Mouse (Mus musculus): ENCODE results near the gene Zfp609. TPM values are rescaled to one million over a fixed set of nuclear protein-coding genes. Genes with fewer than 3 reads are reported as not detected.

The Zfp609 gene
- polyA plus RNA-seq, 1 experiment from 2014 or later = 10.5 TPM

- Histone ChIP-seq H3K9me3 (no peaks in the 10 kb centered on the region), H3K36me3 (no peaks in the 10 kb centered on the region), H3K4me1 (replicated peaks) (peaks cover 14% of the 10 kb centered on the region; the same call in 1 of the 2 replicates), H3K4me2 (replicated peaks) (no peak overlapping the region), H3K27ac (no peak overlapping the region), H3K27me3 (no peaks in the 10 kb centered on the region), H3K9ac (replicated peaks) (no peak overlapping the region), H3K4me3 (replicated peaks) (no peak overlapping the region)
- 70% methylated on average over 1 of the region's 1 CpGs for WGBS
- ATAC-seq = no peak
Measured at GRCm38 (mm10) chr9:65807818-65808217, 19.5 kb downstream of the Zfp609 start.

GRCm38 (mm10) chr9:65807251-65807650 lies 20.1 kb downstream of the Zfp609 start:
- Histone ChIP-seq H3K9ac (replicated peaks) (no peak overlapping the region), H3K36me3 (no peaks in the 10 kb centered on the region), H3K4me2 (replicated peaks) (no peak overlapping the region), H3K9me3 (no peaks in the 10 kb centered on the region), H3K27ac (no peak overlapping the region), H3K27me3 (no peaks in the 10 kb centered on the region), H3K4me3 (replicated peaks) (no peak overlapping the region), H3K4me1 (replicated peaks) (peaks cover 14% of the 10 kb centered on the region; the same call in 1 of the 2 replicates)
- no peak for ATAC-seq
- 43% methylated on average over 5 of the region's 5 CpGs for WGBS

DNA sequence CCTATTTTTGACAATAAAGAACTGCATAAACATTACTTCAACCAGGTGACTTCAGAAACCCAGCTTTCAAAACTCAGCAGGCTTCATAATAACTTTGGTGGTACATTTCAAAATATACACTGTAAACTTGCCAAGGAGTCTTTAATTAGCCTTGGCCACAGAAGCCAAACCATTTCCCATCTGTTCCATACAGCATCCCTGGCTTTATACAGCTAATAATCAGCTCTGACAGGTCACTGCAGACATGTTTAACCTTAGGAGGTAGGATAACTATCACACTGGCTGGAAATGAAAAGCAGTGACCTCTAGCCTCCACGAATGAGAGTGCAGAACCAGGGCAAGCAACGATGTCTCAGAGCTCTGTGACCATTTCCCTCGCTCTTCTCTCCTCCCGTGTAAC lies 27.6 kb downstream of the Zfp609 start:
- H3K4me1 ChIP-seq (replicated peaks) = peaks cover 21% of the 10 kb centered on the region
- no peak overlapping the region for H3K4me2 ChIP-seq (replicated peaks)
- H3K27me3 ChIP-seq = no peaks in the 10 kb centered on the region
- no peak overlapping the region for H3K9ac ChIP-seq (replicated peaks)
- 85% methylated on average over 4 of the region's 4 CpGs for WGBS
- no peaks in the 10 kb centered on the region for H3K9me3 ChIP-seq
- no peak overlapping the region for H3K27ac ChIP-seq
- H3K4me3 ChIP-seq (replicated peaks) = no peak overlapping the region
- no peak for ATAC-seq
- peaks cover 5% of the 10 kb centered on the region for H3K36me3 ChIP-seq

DNA sequence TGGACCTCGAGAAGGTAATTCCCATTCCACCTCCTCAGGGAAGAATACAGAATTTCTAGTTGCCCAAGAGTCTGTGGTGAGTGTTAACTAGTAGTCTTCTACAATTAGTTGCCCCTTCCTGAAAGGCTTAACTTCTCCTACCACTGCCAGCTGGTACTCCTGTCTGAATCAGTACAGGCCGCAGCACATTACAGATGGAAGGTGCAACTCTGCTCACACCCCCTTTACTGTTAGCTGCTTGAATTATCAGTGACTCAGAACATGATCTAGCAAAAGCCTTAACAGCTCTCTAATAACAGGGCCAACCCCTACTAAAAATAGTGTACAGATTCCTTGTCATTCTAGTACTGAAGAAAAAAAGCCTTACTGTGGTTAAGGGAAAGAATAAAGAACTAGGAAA lies 31.7 kb downstream of the Zfp609 start:
- ATAC-seq = no peak
- 93% methylated on average over 2 of the region's 2 CpGs for WGBS
- H3K9ac ChIP-seq (replicated peaks) = no peak overlapping the region

GRCm38 (mm10) chr9:65794313-65794712 lies 33.1 kb downstream of the Zfp609 start:
- Histone ChIP-seq H3K36me3 (peaks cover 15% of the 10 kb centered on the region), H3K27ac (no peak overlapping the region), H3K9me3 (no peaks in the 10 kb centered on the region), H3K4me2 (replicated peaks) (no peak overlapping the region), H3K4me3 (replicated peaks) (no peak overlapping the region), H3K27me3 (no peaks in the 10 kb centered on the region), H3K9ac (replicated peaks) (no peak overlapping the region), H3K4me1 (replicated peaks) (peaks cover 57% of the 10 kb centered on the region)
- no peak for ATAC-seq
- 73% methylated on average over 7 of the region's 7 CpGs for WGBS

More for the DNA sequence above, 31.7 kb downstream of the Zfp609 start:
- Histone ChIP-seq H3K4me2 (replicated peaks) (no peak overlapping the region), H3K9me3 (no peaks in the 10 kb centered on the region), H3K27me3 (no peaks in the 10 kb centered on the region), H3K4me3 (replicated peaks) (no peak overlapping the region), H3K27ac (no peak overlapping the region), H3K4me1 (replicated peaks) (peaks cover 54% of the 10 kb centered on the region), H3K36me3 (peaks cover 15% of the 10 kb centered on the region)

DNA sequence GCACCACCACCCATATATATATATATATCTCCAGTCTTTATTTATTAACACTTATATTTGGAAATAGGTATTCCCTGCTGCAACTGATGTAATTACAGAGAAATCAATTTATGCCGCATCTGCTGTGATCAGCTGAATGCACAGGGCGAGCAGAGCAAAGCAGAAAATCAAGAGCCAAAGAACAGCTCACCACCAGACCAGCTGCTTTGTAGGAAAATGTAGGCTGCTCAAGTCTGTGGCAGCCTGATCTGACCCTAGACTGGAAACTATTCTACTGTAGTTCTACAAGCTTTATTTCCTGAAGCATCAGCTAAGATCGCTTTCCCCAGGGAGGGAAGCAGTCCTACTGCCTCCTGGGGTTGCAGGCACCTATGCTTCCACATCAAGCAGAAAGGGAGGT lies 33.9 kb downstream of the Zfp609 start:
- Histone ChIP-seq H3K9me3 (no peaks in the 10 kb centered on the region), H3K4me1 (replicated peaks) (peaks cover 58% of the 10 kb centered on the region), H3K27me3 (no peaks in the 10 kb centered on the region), H3K27ac (peak overlapping the region; percentile 44; the same call in 1 of the 2 replicates), H3K4me3 (replicated peaks) (no peak overlapping the region), H3K9ac (replicated peaks) (no peak overlapping the region), H3K4me2 (replicated peaks) (no peak overlapping the region), H3K36me3 (peaks cover 15% of the 10 kb centered on the region)
- WGBS = 82% methylated on average over 3 of the region's 3 CpGs
- ATAC-seq = no peak

- Histone ChIP-seq H3K4me1 (replicated peaks) (peaks cover 62% of the 10 kb centered on the region), H3K27ac (0 out of 2 replicates have a peak overlapping the region, but pooled peaks have one; percentile 44), H3K9ac (replicated peaks) (no peak overlapping the region), H3K9me3 (no peaks in the 10 kb centered on the region), H3K4me3 (replicated peaks) (no peak overlapping the region), H3K4me2 (replicated peaks) (no peak overlapping the region), H3K36me3 (peaks cover 15% of the 10 kb centered on the region), H3K27me3 (no peaks in the 10 kb centered on the region)
- no peak for ATAC-seq
- WGBS = 66% methylated on average over 3 of the region's 3 CpGs
Measured at GRCm38 (mm10) chr9:65793086-65793485, 34.3 kb downstream of the Zfp609 start.

DNA sequence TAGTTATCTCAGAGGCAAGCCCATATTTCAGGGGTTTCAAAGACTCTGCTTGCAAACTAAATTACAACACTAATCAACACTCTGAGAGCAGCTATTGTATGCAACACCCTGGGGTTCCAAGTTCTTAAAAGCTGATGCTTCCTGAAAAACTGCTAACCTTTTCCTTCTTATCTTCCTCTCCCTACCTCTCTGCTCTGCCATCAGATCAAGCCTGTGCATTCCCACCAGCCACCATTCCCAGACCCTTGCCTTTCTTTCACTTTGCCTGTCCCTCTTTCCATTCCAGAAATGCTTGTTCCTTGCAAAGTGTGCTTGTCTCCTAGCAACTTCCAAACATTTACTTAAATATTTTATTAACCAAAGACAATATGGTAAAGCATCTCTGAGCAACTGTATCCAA lies 35.5 kb downstream of the Zfp609 start:
- H3K4me2 ChIP-seq (replicated peaks) = no peak overlapping the region
- no peaks in the 10 kb centered on the region for H3K9me3 ChIP-seq
- peaks cover 74% of the 10 kb centered on the region for H3K4me1 ChIP-seq (replicated peaks)
- H3K27ac ChIP-seq = no peak overlapping the region
- no peak overlapping the region for H3K4me3 ChIP-seq (replicated peaks)
- no peaks in the 10 kb centered on the region for H3K27me3 ChIP-seq
- peaks cover 15% of the 10 kb centered on the region for H3K36me3 ChIP-seq
- ATAC-seq = no peak
- H3K9ac ChIP-seq (replicated peaks) = no peak overlapping the region

DNA sequence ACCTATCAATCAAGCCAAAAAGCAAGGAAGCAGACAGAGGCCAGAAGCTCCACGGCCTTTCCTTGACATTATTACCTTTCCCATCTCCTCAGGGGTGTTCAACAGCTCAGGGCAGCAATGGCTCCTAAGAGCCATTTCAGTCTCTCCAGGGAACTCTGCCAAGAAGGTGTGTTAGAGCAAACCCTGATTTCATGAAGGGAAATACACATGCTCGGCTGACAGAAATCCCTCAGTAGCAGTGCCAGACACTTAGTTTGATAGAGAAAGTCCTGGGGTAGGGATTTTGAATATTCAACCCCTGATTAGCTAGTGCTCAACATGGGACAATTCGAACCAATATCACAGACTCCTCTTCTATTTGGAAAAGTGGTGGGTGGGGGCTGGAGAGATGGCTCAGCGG lies 36.3 kb downstream of the Zfp609 start:
- Histone ChIP-seq H3K4me1 (replicated peaks) (peaks cover 80% of the 10 kb centered on the region), H3K27me3 (no peaks in the 10 kb centered on the region)
- 85% methylated on average over 4 of the region's 4 CpGs for WGBS

DNA sequence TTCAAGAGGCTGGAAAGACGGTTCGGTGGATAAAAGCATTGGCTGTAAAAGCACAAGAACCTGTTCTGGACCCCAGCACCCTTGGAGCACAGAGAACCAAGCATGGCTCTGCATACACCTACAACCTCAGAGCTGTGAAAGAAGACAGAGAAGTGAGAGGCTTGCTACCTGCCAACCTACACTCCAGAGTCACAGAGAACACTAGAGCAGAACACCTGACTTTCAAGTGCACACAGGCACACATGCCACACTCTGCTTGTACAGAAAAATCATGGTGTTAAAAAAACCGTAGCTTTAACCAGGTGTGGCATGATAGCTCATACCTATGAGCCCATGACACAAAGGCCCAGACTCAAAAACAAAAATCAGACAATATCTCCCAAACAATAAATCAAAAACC lies 37.6 kb downstream of the Zfp609 start:
- 96% methylated on average over 3 of the region's 3 CpGs for WGBS
- H3K9ac ChIP-seq (replicated peaks) = no peak overlapping the region
- no peak overlapping the region for H3K4me3 ChIP-seq (replicated peaks)
- no peaks in the 10 kb centered on the region for H3K27me3 ChIP-seq
- H3K36me3 ChIP-seq = peaks cover 10% of the 10 kb centered on the region
- H3K9me3 ChIP-seq = no peaks in the 10 kb centered on the region
- no peak overlapping the region for H3K27ac ChIP-seq
- H3K4me1 ChIP-seq (replicated peaks) = peaks cover 73% of the 10 kb centered on the region
- no peak for ATAC-seq
- H3K4me2 ChIP-seq (replicated peaks) = no peak overlapping the region

More for the DNA sequence above, 36.3 kb downstream of the Zfp609 start:
- H3K4me3 ChIP-seq (replicated peaks) = no peak overlapping the region
- peaks cover 15% of the 10 kb centered on the region for H3K36me3 ChIP-seq
- H3K27ac ChIP-seq = no peak overlapping the region
- H3K4me2 ChIP-seq (replicated peaks) = no peak overlapping the region
- ATAC-seq = no peak
- H3K9me3 ChIP-seq = no peaks in the 10 kb centered on the region
- no peak overlapping the region for H3K9ac ChIP-seq (replicated peaks)

- H3K9me3 ChIP-seq = no peaks in the 10 kb centered on the region
- 80% methylated on average over 4 of the region's 4 CpGs for WGBS
- H3K4me2 ChIP-seq (replicated peaks) = no peak overlapping the region
- no peak overlapping the region for H3K9ac ChIP-seq (replicated peaks)
- H3K27me3 ChIP-seq = no peaks in the 10 kb centered on the region
- ATAC-seq = no peak
- no peak overlapping the region for H3K27ac ChIP-seq
- H3K4me3 ChIP-seq (replicated peaks) = no peak overlapping the region
- H3K4me1 ChIP-seq (replicated peaks) = peaks cover 70% of the 10 kb centered on the region
- no peaks in the 10 kb centered on the region for H3K36me3 ChIP-seq
Measured at GRCm38 (mm10) chr9:65788556-65788955, 38.8 kb downstream of the Zfp609 start.

DNA sequence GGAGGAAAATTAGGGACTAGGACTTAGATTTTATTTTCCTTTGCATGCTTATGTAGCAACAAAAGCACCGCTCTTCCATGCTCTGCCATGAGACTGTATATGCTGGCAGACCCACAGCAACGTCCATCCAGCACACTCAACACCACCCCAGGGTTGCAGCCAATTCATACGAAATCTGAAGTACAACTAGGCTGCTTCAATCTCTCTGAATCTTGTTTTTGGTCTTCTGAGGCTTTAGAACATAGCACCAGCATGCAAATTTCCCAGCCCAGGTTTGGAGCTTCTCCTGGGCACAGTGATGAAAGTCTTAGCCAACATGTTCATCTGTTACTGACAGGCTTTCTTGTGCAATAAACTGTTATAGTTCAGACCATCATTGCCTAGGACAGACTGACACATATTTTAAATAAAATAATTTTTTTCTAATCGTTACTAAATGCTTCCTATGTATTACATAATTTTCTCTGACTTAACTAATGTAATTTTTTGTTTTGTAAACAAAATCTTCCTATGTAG lies 39.5 kb downstream of the Zfp609 start:
- Histone ChIP-seq H3K27me3 (no peaks in the 10 kb centered on the region), H3K4me3 (replicated peaks) (no peak overlapping the region), H3K9me3 (no peaks in the 10 kb centered on the region), H3K4me1 (replicated peaks) (peaks cover 63% of the 10 kb centered on the region), H3K4me2 (replicated peaks) (no peak overlapping the region), H3K36me3 (no peaks in the 10 kb centered on the region), H3K27ac (peak overlapping the region; percentile 75), H3K9ac (replicated peaks) (no peak overlapping the region)
- no peak for ATAC-seq
- 66% methylated on average over 4 of the region's 4 CpGs for WGBS

Data from midbrain, embryonic 13.5 days (tissue).